Mouse (Mus musculus) adrenal gland, adult (tissue): ENCODE measurements around the gene Man2a2.

Experiments used
- DNase-seq, 2 experiments: peaks; one replicate each; pipeline ENCODE4 v3.0.0; 2022 to 2023; ENCODE audit warnings: low spot score in 1 of 2; ENCODE audit not compliant: inconsistent age in 2 of 2

The Man2a2 gene

GRCm38 (mm10) chr7:80372166-80372565 is 991 bp upstream of the Man2a2 start:
- no peak for DNase-seq

DNA sequence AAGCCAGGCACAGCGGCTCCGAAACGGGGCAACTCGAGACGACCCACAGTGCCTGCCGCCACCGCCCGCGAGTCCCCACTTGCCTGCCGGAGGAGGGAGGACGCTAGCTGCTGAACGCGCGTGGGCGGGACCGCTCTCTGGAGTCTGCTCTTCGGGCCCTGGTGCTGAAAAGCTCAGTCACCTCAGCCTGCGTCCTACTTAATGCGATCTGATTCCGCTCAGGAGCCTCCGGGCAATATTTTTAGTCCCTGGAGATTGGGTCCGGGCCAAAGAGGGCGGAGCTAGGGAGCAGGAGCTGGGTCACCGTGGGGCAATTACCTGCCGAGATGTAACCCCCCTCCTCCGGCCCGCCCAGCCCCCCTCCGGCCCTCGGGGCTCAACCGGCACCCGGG is 530 bp downstream of the Man2a2 start:
- DNase-seq = peak; percentile 86 to 95

DNA sequence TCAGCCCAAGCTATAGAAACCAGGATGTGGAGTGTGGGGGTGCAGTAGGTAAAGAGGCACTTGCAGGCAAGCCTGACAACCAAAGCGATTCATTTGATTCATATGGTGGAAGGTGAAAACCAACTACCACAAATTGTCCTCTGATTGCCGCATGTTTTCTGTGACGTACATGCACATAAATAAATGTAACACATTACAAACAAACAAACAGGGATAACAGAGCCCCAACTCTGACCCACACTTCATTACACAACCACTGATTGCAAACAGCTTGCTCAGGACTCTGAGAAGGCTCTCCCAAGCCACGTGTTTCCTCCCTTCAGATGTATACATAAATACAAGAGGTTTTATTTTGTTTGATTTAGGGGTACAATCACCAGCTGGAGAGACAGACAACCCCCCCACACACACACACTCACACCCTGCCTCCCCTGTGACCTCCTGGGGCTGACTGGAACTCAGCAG is 1.2 kb downstream of the Man2a2 start:
- peak in 1 of 2 experiments; percentile 65 for DNase-seq

- no peak for DNase-seq
Observed at GRCm38 (mm10) chr7:80369461-80369860, 1.7 kb downstream of the Man2a2 start.

GRCm38 (mm10) chr7:80368635-80369421 is 2.3 kb downstream of the Man2a2 start:
- peak; percentile 64 to 73 for DNase-seq

DNA sequence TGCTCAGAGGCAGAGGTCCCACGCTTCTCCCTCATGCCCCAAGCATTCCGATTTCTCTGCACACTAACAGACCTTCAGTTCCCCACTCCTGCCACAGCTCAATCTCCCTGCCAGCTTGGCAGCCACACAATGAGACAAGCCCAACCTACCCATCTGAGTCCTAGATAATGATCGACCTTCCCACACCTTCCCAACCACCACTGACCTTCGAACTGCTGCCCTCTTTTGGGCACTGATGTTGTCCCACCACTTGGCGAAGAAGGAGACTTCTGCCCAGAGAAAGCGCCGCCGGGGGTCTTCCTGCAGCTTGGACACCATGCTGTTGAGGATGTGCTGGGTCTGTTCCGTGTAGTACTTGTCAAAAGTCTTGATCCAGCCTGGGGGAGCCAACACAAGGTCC is 3.2 kb downstream of the Man2a2 start:
- DNase-seq = no peak

DNA sequence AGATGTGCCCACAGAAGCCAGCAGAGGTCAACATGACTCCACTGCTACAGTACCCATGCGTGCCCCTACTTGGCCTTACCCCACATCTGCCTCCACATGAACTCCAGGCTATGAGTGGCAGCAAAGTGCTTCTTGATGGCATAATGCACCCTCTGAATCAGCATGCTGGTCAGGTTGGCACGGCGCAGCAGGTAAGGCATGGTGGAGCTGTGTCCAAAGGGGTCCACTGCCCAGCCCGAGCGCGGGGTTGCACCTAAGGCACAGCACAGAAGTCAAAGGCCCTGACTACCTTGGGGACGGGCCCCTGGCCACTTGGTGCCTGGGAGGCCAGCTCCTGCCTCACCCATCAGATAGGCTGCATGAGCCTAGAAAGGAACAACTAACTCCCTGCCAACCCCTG is 3.9 kb downstream of the Man2a2 start:
- DNase-seq = no peak

DNA sequence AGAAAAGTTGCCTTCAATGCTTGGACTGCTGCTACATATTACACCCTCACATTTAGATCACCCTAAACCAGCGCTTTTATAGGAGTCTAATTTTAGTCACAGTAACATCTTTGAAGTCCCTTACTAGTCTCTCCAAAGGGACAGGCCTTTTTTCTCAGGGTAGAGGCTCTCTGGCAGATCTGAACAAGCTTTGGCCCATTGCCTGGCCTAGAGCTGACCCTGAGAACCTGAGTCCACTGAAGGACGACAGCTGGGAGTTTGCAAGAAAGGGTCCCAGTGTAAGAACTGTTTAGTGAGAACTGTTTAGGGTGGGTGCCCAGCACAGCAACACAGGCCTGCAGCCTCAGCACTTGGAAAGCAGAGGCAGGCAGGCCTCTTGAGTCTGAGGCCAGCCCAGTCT is 5.4 kb downstream of the Man2a2 start:
- peak; percentile 82 to 90 for DNase-seq

DNA sequence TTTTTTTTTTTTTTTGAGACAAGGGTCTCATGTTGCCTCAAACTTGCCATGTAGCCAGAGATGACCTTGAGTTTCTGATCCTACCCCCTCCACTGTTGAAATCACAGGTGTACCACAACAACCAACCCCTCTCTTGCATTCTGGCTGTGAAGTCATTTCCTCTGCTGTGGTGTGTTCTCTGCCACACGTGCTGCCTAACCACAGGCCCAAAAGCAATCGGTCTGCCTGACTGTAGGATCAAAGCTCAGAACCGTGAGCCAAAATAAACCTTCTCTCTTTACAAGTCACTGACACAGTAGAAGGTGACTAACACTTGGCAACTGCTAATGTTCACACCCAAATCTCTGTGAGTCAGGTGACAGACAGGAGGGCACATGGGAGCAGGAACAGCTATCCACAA is 10.7 kb downstream of the Man2a2 start:
- DNase-seq = no peak

DNA sequence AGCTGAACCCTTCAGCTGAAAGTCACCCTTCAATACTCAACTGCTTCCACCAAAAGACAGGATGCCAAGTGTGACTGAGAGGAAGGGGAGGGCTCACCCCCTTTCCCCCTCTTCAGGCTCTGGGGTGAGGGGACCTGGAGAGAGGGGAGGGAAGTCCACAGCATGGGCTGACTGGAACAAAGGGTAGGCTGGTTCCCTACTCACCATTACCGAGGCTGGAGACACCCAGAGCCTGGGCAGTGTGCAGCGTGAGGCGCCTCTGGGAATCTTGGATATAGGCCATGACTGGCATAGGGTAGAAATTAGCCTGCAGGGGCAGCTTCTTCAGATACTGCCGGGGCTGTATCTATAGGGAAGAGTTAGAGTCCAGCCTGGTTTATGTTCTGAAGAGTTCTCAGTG is 13.1 kb downstream of the Man2a2 start:
- peak in 1 of 2 experiments; percentile 59 for DNase-seq

DNA sequence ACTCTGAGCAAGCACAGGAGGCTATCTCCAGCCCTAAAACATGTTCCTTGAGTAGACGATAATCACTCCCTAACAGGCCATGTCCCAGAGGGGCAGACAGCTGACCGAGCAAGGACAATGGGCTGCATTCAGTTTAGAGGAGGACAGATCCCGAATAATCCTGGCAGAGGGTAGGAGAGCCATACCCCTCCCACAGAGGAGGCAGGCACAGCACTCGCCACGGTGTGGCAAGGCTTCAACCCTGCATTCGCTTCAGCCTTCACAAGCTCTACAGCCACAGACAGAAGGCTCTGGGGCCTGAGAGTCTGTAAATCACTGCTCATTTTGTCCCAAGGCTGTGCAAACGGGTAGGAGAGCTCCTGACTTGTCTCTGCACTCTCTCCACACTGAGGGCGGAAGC is 14.0 kb downstream of the Man2a2 start:
- DNase-seq = peak; percentile 50 to 84

- no peak for DNase-seq
Observed at GRCm38 (mm10) chr7:80356351-80356750, 14.8 kb downstream of the Man2a2 start.

GRCm38 (mm10) chr7:80352920-80353319 is 18.3 kb downstream of the Man2a2 start:
- no peak for DNase-seq

DNA sequence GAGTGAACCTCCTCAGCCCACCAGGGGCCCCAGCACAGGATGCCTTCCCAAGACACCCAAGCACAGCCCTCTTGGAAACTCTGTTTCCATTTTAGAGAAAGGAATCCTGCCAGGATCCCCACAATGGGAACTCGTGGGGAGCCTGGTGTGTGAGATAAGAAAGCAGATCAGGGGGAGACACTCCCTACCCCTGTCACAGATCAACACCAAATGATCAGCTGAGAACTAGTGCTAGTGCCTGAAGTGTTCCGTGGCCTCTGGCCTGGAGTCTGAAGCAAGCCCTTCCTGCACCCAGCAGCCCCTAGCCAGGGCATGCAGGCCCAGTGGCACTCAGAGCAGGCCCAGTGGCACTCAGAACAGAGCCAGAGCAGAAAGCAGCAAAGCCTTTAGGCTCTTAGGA is 20.4 kb downstream of the Man2a2 start:
- DNase-seq = no peak

- no peak for DNase-seq
Observed at GRCm38 (mm10) chr7:80347670-80348586, 23.2 kb downstream of the Man2a2 start.

DNA sequence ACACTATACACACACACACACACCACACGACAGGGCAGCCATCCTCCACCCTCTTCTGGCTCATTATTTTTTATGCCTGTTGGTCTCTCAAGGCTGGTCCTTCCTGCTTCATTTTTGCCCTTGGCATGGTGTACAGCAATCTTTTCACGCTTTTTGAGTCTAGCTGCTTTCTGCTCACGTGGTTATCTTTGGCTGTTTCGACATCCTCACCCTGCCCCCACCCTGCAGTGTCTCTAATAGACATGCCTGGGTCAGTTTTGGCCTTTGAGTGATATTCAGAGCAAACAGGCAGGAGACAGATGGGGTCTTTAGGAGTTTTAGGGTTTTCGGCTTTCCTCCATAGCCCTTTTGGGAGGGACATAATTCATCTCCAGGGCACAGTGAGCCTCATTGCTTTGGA is 24.3 kb downstream of the Man2a2 start:
- DNase-seq = peak in 1 of 2 experiments; percentile 57

- no peak for DNase-seq
Observed at GRCm38 (mm10) chr7:80346173-80346572, 25.0 kb downstream of the Man2a2 start.

DNA sequence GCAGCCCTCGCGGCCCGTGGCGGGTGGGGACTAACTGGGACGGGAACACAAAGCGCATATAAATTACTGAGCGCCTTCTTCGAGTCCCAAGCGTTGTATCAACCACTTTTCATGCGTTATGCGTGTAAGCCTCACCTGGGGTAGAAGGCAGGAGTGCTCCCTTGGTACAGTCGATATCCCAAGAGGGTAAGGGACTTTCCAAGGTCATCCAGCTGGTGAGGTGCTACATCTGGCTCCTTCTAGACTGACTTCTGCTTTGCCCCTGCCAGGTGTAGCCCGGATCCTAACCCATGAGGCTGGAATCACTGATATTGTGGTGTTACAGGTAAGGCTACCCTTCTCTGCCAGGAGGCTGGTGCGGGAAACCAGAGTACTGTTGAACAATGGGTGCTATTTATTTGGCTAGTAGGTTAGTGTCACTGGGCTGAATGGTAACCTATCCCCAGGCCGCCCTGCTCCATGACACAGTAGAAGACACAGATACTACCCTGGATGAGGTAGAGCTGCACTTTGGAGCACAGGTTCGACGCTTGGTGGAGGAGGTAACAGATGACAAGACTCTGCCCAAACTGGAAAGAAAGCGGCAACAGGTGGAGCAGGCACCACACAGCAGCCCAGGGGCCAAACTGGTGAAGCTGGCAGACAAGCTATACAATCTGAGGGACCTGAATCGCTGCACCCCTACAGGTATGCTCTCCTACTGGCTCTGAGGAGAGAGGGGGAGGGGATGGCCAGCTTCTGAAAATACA is 27.7 kb downstream of the Man2a2 start:
- no peak for DNase-seq

DNA sequence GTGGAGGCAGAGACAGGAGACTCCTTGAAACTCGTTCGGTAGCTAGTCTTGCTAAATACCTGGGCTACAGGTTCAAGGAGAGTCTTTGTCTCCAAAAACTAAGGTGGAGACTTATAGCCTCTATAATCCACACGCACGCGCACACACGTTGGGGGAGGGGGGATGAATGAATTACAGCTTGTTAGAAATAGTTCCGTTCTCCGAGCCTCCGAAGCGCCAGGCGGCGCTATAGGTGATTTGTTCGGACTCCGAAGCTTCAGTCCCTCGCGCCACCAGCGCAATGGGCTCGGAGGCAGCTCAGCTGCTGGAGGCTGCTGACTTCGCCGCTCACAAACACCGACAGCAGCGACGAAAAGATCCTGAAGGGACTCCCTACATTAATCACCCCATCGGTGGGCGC is 28.3 kb downstream of the Man2a2 start, which contains the start of gene Hddc3:
Hddc3 (plus strand) TSS at position 247 of the 400 bp plus-strand sequence.
- peak; percentile 89 to 97 for DNase-seq

GRCm38 (mm10) chr7:80341793-80342192 is 29.4 kb downstream of the Man2a2 start:
- peak in 1 of 2 experiments; percentile 54 for DNase-seq

GRCm38 (mm10) chr7:80340793-80341192 is 30.4 kb downstream of the Man2a2 start, which contains the start of gene Unc45a:
TSS of gene Unc45a (minus strand) at chr7:80341005.
- peak; percentile 80 to 91 for DNase-seq
